Comparison of ENCODE assay signal across 26 mouse cellular contexts in the genomic region with DNA sequence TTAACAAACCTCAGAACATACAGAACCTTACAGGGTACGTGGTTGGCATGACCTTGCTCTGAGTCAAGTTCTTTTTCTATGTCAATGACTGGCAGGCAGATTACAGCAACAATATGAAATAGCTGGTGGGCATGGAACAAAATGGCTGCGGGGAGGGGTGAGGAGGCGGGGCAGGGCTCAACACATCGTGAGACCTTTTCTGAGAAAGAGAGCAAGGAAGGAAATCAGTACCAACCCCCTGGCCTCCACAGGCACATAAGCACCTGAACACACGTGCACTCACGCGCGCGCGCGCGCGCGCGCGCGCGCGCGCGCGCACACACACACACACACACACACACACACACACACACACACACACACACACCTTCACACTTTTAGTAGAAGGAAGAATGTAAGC. TPM values are rescaled to one million over a fixed set of nuclear protein-coding genes. Genes with fewer than 3 reads are reported as not detected.
"Had no signal": no experiment of that assay in that cellular context is flagged by ENCODE, and none has a peak within 500 bp of the region (broad histone marks: within the 10 kb centered on the region; RNA-seq: fewer than 3 reads in every experiment).

No protein-coding gene starts in this region.

- H3K4me1 ChIP-seq: midbrain, embryonic 10.5 days; midbrain, embryonic 12.5 days; neural tube, embryonic 13.5 days; neural tube, embryonic 15.5 days; stomach, embryonic 15.5 days had no signal

- H3K9me3 ChIP-seq: midbrain, embryonic 10.5 days; midbrain, embryonic 12.5 days; neural tube, embryonic 13.5 days; neural tube, embryonic 15.5 days; stomach, embryonic 15.5 days had no signal

- H3K27ac ChIP-seq: midbrain, embryonic 10.5 days; midbrain, embryonic 12.5 days; neural tube, embryonic 13.5 days; neural tube, embryonic 15.5 days; stomach, embryonic 15.5 days; stomach, postnatal 0 days had no signal

- ATAC-seq: midbrain, embryonic 16.5 days had no signal

- DNase-seq: lung, adult 18-20 months; lung, embryonic 14.5 days; lung, postnatal 10 days; lung, postnatal 4 days; midbrain, embryonic 14.5 days; retina, postnatal 1 day; right cerebral cortex, adult 18-20 months; right cerebral cortex, postnatal 25 days; right cerebral cortex, postnatal 4 days; spleen, adult 18-20 months; thymus, adult 2 months; thymus, postnatal 25 days; thymus, postnatal 4 days had no signal

- H3K4me3 ChIP-seq: midbrain, embryonic 10.5 days; midbrain, embryonic 12.5 days; myocyte; neural tube, embryonic 13.5 days; neural tube, embryonic 15.5 days; stomach, embryonic 15.5 days had no signal

- H3K9ac ChIP-seq: lung, embryonic 14.5 days; midbrain, embryonic 12.5 days; neural tube, embryonic 13.5 days; neural tube, embryonic 15.5 days; stomach, embryonic 15.5 days had no signal

- H3K27me3 ChIP-seq: midbrain, embryonic 12.5 days; stomach, embryonic 15.5 days had no signal

- H3K36me3 ChIP-seq: midbrain, embryonic 10.5 days; midbrain, embryonic 12.5 days; neural tube, embryonic 13.5 days; neural tube, embryonic 15.5 days; stomach, embryonic 15.5 days had no signal

- H3K4me2 ChIP-seq: lung, embryonic 14.5 days; midbrain, embryonic 12.5 days; neural tube, embryonic 13.5 days; neural tube, embryonic 15.5 days; stomach, embryonic 15.5 days had no signal

RNA-seq across cellular contexts. Expression of a gene that starts 7.4 kb away (rescaled TPM):
- total RNA-seq: megakaryocyte, adult 5-6 weeks; megakaryocyte-erythroid progenitor cell, adult 5-6 weeks had no signal
- polyA plus RNA-seq: midbrain, embryonic 10.5 days; testis, adult 2 months had no signal

RNA-seq across cellular contexts. Expression of a gene that starts 32.7 kb away (rescaled TPM):
- total RNA-seq: megakaryocyte, adult 5-6 weeks; megakaryocyte-erythroid progenitor cell, adult 5-6 weeks had no signal
- polyA plus RNA-seq: midbrain, embryonic 12.5 days; midbrain, embryonic 14.5 days; midbrain, embryonic 16.5 days; neural tube, embryonic 13.5 days; neural tube, embryonic 15.5 days; testis, adult 2 months had no signal

RNA-seq across cellular contexts. Expression of a gene that starts 50.2 kb away (rescaled TPM):
- polyA plus RNA-seq: lung, embryonic 16.5 days; midbrain, embryonic 10.5 days; midbrain, embryonic 12.5 days; midbrain, embryonic 14.5 days; neural tube, embryonic 11.5 days; neural tube, embryonic 13.5 days; neural tube, embryonic 15.5 days; testis, adult 2 months had no signal
